Mouse (Mus musculus) cortical plate, adult 2 months (tissue): ENCODE measurements around the gene Rpsa.

ENCODE experiments used
- CTCF ChIP-seq: fragments of 200-500 bp; IDR thresholded peaks from 2 replicates; pipeline ENCODE4 v1.5.1; 2011; ENCODE audit warnings: mild to moderate bottlenecking, control low read depth, low read length; ENCODE audit not compliant: insufficient read depth; ENCODE audit errors: extremely low read depth
- POLR2A ChIP-seq: fragments of 200-500 bp; IDR thresholded peaks from 2 replicates; pipeline ENCODE4 v1.6.1; 2011; ENCODE audit warnings: mild to moderate bottlenecking, low read length, control low read depth; ENCODE audit not compliant: insufficient read depth; ENCODE audit errors: extremely low read depth

DNA sequence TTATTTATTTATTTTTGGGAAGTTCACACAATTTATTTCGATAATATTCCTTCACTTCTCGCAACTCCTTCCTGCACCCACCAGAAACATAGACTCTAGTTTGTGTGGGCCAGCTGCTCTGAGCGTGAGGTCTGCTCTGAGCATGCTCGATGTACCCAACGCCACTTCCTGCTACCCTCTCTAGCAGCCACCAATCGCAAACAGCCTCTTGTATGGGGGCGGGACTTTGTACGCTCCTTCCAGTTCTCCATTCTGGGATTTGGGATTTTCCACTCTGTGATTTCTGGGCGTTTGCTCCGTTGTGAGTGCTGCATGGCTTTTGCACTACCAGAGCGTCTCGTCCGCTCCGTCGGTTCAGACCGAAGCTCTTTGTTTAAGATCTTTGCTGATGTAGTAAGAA is 36.4 kb downstream of the Rpsa start:
- no peak for TF ChIP-seq CTCF
- no peak for TF ChIP-seq POLR2A
